Mouse (Mus musculus): ENCODE measurements at regions not wholly inside any gene's neighbourhood (a gene's known extent, or its start where the extent isn't known, plus 50 kb on each side); places are given as distances from the start of the nearest gene placed in this dataset.

GRCm38 (mm10) chr8:26884350-26884749 is 92.8 kb upstream of the Zfp703 start:
- DNase-seq (ENCODE audit: low read depth), result no peak

GRCm38 (mm10) chr8:26885365-26885764 is 91.8 kb upstream of the Zfp703 start:
- DNase-seq (ENCODE audit: low read depth), result no peak

- no peak for DNase-seq (ENCODE audit: low read depth)
These were observed 90.2 kb upstream of the Zfp703 start for GRCm38 (mm10) chr8:26886783-26887486.

GRCm38 (mm10) chr8:26887551-26887950 is 89.6 kb upstream of the Zfp703 start:
- DNase-seq (ENCODE audit: low read depth), result no peak

GRCm38 (mm10) chr8:26888050-26888449 is 89.1 kb upstream of the Zfp703 start:
- DNase-seq (ENCODE audit: low read depth), result no peak

- DNase-seq (ENCODE audit: low read depth), result no peak
These were observed 85.2 kb upstream of the Zfp703 start for GRCm38 (mm10) chr8:26891881-26892280.

GRCm38 (mm10) chr8:26892380-26892779 is 84.7 kb upstream of the Zfp703 start:
- no peak for DNase-seq (ENCODE audit: low read depth)

- DNase-seq (ENCODE audit: low read depth), result no peak
These were observed 81.3 kb upstream of the Zfp703 start for GRCm38 (mm10) chr8:26895867-26896266.

- DNase-seq (ENCODE audit: low read depth), result no peak
These were observed 73.8 kb upstream of the Zfp703 start for GRCm38 (mm10) chr8:26903289-26903688.

GRCm38 (mm10) chr8:26906257-26906656 is 70.9 kb upstream of the Zfp703 start:
- no peak for DNase-seq (ENCODE audit: low read depth)

GRCm38 (mm10) chr8:26907347-26908170 is 69.6 kb upstream of the Zfp703 start:
- DNase-seq (ENCODE audit: low read depth), result no peak

- DNase-seq (ENCODE audit: low read depth), result no peak
These were observed 66.9 kb upstream of the Zfp703 start for GRCm38 (mm10) chr8:26910186-26910585.

GRCm38 (mm10) chr8:26913562-26914529 is 63.3 kb upstream of the Zfp703 start:
- DNase-seq (ENCODE audit: low read depth), result no peak

GRCm38 (mm10) chr8:26915731-26916130 is 61.4 kb upstream of the Zfp703 start:
- DNase-seq (ENCODE audit: low read depth), result no peak

GRCm38 (mm10) chr8:26921531-26922177 is 55.5 kb upstream of the Zfp703 start:
- no peak for DNase-seq (ENCODE audit: low read depth)

GRCm38 (mm10) chr8:26922178-26922540 is 55.0 kb upstream of the Zfp703 start:
- no peak for DNase-seq (ENCODE audit: low read depth)

- no peak for DNase-seq (ENCODE audit: low read depth)
These were observed 54.0 kb upstream of the Zfp703 start for GRCm38 (mm10) chr8:26923166-26923565.

Data from c-Kit-positive CD71-positive TER-119-negative erythroid progenitor cells, embryonic 14.5 days (primary cell).